Mouse (Mus musculus): Measurements from ENCODE around the gene Slc6a13. TPM values are rescaled to one million over a fixed set of nuclear protein-coding genes. Genes with fewer than 3 reads are reported as not detected.

Slc6a13 gene
- 1 to 10 TPM in 1 of 2 experiments, under 1 TPM in 1; 0.19 to 1.3 TPM for total RNA-seq (2021)
- long read RNA-seq, experiment 1, result 0 reads
- long read RNA-seq, experiment 2, partial matches to known transcripts, result 0 of 1 reads
- long read RNA-seq, experiment 2, other reads (novel, unspliced or antisense), result 1 of 1 reads

- DNase-seq, result peak; percentile 36 to 44
- intact Hi-C loops (cut with DNase I), result no loop called here
Measured at GRCm38 (mm10) chr6:121299954-121300353, at the start of gene Slc6a13. Gene Slc6a13, plus strand, starts transcription at chr6:121300227.

GRCm38 (mm10) chr6:121250406-121250805, 49.6 kb upstream of the Slc6a13 start:
- intact Hi-C loops (cut with DNase I), result loop anchor here (5.0 kb wide), 1 partner anchor 58 kb away; no protein-coding TSS in a partner anchor
- DNase-seq, result no peak

- intact Hi-C loops (cut with DNase I), result loop anchor here (5.0 kb wide), 1 partner anchor 59 kb away; no protein-coding TSS in a partner anchor
- peak in 1 of 2 experiments; percentile 6 for DNase-seq
Measured at GRCm38 (mm10) chr6:121251256-121251655, 48.8 kb upstream of the Slc6a13 start.

GRCm38 (mm10) chr6:121260548-121260947, 39.5 kb upstream of the Slc6a13 start:
- DNase-seq, result peak; percentile 70 to 85
- intact Hi-C loops (cut with DNase I), result no loop called here

GRCm38 (mm10) chr6:121261233-121261632, 38.8 kb upstream of the Slc6a13 start:
- no peak for DNase-seq
- intact Hi-C loops (cut with DNase I), result no loop called here

GRCm38 (mm10) chr6:121262004-121262403, 38.0 kb upstream of the Slc6a13 start:
- intact Hi-C loops (cut with DNase I), result no loop called here

GRCm38 (mm10) chr6:121262496-121262895, 37.5 kb upstream of the Slc6a13 start:
- DNase-seq, result no peak
- intact Hi-C loops (cut with DNase I), result no loop called here

More at GRCm38 (mm10) chr6:121262004-121262403, 38.0 kb upstream of the Slc6a13 start:
- DNase-seq, result no peak

GRCm38 (mm10) chr6:121270156-121270555, 29.9 kb upstream of the Slc6a13 start:
- DNase-seq, result no peak
- intact Hi-C loops (cut with DNase I), result loop anchor here (5.0 kb wide), 2 partner anchors 67 to 1037 kb away; partner anchors contain the start of gene M6pr

GRCm38 (mm10) chr6:121271707-121272074, 28.3 kb upstream of the Slc6a13 start:
- no peak for DNase-seq
- intact Hi-C loops (cut with DNase I), result loop anchor here (1.0 to 5.0 kb wide), 4 partner anchors 66 to 1036 kb away; partner anchors contain the start of gene M6pr

GRCm38 (mm10) chr6:121272075-121272800, 27.8 kb upstream of the Slc6a13 start:
- DNase-seq, result peak; percentile 78 to 89
- intact Hi-C loops (cut with DNase I), result loop anchor here (1.0 to 5.0 kb wide), 4 partner anchors 65 to 1035 kb away; partner anchors contain the start of gene M6pr

- intact Hi-C loops (cut with DNase I), result loop anchor here (5.0 kb wide), 2 partner anchors 63 to 1033 kb away; partner anchors contain the start of gene M6pr
- peak; percentile 9 to 26 for DNase-seq
Measured at GRCm38 (mm10) chr6:121274356-121274755, 25.7 kb upstream of the Slc6a13 start.

- intact Hi-C loops (cut with DNase I), result no loop called here
- no peak for DNase-seq
Measured at GRCm38 (mm10) chr6:121284132-121284531, 15.9 kb upstream of the Slc6a13 start.

GRCm38 (mm10) chr6:121299317-121299716, 710 bp upstream of the Slc6a13 start:
- DNase-seq, result no peak

GRCm38 (mm10) chr6:121300504-121300903, 477 bp downstream of the Slc6a13 start:
- intact Hi-C loops (cut with DNase I), result no loop called here

More at GRCm38 (mm10) chr6:121299317-121299716, 710 bp upstream of the Slc6a13 start:
- intact Hi-C loops (cut with DNase I), result no loop called here

GRCm38 (mm10) chr6:121303466-121304220, 3.6 kb downstream of the Slc6a13 start:
- intact Hi-C loops (cut with DNase I), result no loop called here

More at GRCm38 (mm10) chr6:121300504-121300903, 477 bp downstream of the Slc6a13 start:
- DNase-seq, result no peak

GRCm38 (mm10) chr6:121304630-121305029, 4.6 kb downstream of the Slc6a13 start:
- intact Hi-C loops (cut with DNase I), result no loop called here
- no peak for DNase-seq

More at GRCm38 (mm10) chr6:121303466-121304220, 3.6 kb downstream of the Slc6a13 start:
- DNase-seq, result no peak

GRCm38 (mm10) chr6:121305571-121305970, 5.5 kb downstream of the Slc6a13 start:
- no peak for DNase-seq
- intact Hi-C loops (cut with DNase I), result no loop called here

- no peak for DNase-seq
- intact Hi-C loops (cut with DNase I), result no loop called here
Measured at GRCm38 (mm10) chr6:121310984-121311383, 11.0 kb downstream of the Slc6a13 start.

- DNase-seq, result no peak
- intact Hi-C loops (cut with DNase I), result no loop called here
Measured at GRCm38 (mm10) chr6:121319099-121319498, 19.1 kb downstream of the Slc6a13 start.

GRCm38 (mm10) chr6:121322381-121323110, 22.5 kb downstream of the Slc6a13 start:
- no peak for DNase-seq
- intact Hi-C loops (cut with DNase I), result no loop called here
